Mouse (Mus musculus): ENCODE measurements around the gene Btbd19. TPM values are rescaled to one million over a fixed set of nuclear protein-coding genes. Genes with fewer than 3 reads are reported as not detected.

Gene Btbd19
- polyA plus RNA-seq, 2 experiments: 6.2 to 16.0 TPM

DNA sequence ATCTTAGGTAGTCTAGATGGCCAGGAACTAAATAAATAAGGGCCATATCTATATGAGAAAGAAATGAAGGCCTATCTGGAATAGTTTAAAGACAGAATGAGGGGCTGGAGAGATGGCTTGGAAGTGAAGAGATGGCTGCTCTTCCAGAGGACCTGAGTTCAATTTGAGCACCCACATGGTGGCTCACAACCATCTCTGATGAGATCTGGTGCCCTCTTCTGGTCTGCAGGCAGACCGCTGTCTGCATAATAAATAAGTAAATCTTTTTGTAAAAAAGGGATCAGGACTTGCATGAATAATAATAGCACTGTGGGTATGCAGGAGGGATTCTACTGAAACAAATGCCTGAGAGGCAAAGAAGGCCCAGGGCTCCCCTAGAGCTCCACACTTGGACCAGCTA lies 12.3 kb downstream of the Btbd19 start:
- Histone ChIP-seq H3K4me1 (ENCODE audit: control insufficient read depth, insufficient read depth, low read length) (no peaks in the 10 kb centered on the region), H3K27ac (replicated peaks; ENCODE audit: low read depth, low read length) (no peak overlapping the region), H3K9ac (ENCODE audit: low read depth, low read length, severe bottlenecking) (no peak overlapping the region), H3K4me3 (replicated peaks; ENCODE audit: low read length) (no peak overlapping the region), H3K27me3 (ENCODE audit: control insufficient read depth, insufficient read depth, low read length) (no peaks in the 10 kb centered on the region), H3K9me3 (ENCODE audit: control insufficient read depth, low read length) (no peaks in the 10 kb centered on the region), H3K36me3 (ENCODE audit: control insufficient read depth, insufficient read depth, low read length) (peaks cover 54% of the 10 kb centered on the region), H3K4me2 (replicated peaks; ENCODE audit: low read depth, low read length, severe bottlenecking) (no peak overlapping the region)
- 79% methylated on average over 1 of the region's 1 CpGs for WGBS
- no peak for TF ChIP-seq POLR2A (IDR thresholded peaks at IDR 0.05; ENCODE audit: borderline replicate concordance, extremely low read depth, insufficient read depth, insufficient read length)
- no peak for ATAC-seq (ENCODE audit: low FRiP score, low read depth)
- no peak for DNase-seq (ENCODE audit: low spot score)

DNA sequence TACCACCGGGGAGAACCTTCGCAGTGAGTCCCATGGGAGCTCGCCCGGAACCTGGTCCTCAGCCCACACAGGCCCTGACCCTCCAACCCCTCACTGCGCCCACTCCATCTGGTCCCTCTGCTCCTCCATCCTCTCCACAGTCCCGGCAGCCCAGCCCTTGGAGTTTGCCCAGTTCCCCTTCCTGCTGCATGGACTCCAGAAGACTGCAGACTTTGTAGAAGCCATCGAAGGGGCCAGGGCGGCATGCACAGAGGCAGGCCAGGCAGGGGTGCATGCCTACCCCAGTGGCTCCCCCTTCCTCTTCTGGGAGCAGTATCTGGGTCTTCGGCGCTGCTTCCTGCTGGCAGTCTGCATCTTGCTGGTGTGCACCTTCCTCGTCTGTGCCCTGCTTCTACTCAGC lies 14.5 kb downstream of the Btbd19 start:
- WGBS: 94% methylated on average over 10 of the region's 11 CpGs
- DNase-seq (ENCODE audit: low spot score) (no peak), ATAC-seq (ENCODE audit: low FRiP score, low read depth) (no peak)
- Histone ChIP-seq H3K27me3 (ENCODE audit: control insufficient read depth, insufficient read depth, low read length) (no peaks in the 10 kb centered on the region), H3K4me1 (ENCODE audit: control insufficient read depth, insufficient read depth, low read length) (no peaks in the 10 kb centered on the region), H3K9me3 (ENCODE audit: control insufficient read depth, low read length) (no peaks in the 10 kb centered on the region), H3K4me3 (replicated peaks; ENCODE audit: low read length) (no peak overlapping the region), H3K27ac (replicated peaks; ENCODE audit: low read depth, low read length) (no peak overlapping the region), H3K4me2 (replicated peaks; ENCODE audit: low read depth, low read length, severe bottlenecking) (no peak overlapping the region), H3K36me3 (ENCODE audit: control insufficient read depth, insufficient read depth, low read length) (peaks cover 56% of the 10 kb centered on the region), H3K9ac (ENCODE audit: low read depth, low read length, severe bottlenecking) (no peak overlapping the region)
- TF ChIP-seq POLR2A (IDR thresholded peaks at IDR 0.05; ENCODE audit: borderline replicate concordance, extremely low read depth, insufficient read depth, insufficient read length): no peak

- Histone ChIP-seq H3K27ac (replicated peaks; ENCODE audit: low read depth, low read length) (no peak overlapping the region), H3K36me3 (ENCODE audit: control insufficient read depth, insufficient read depth, low read length) (peaks cover 54% of the 10 kb centered on the region)
- 87% methylated on average over 13 of the region's 13 CpGs for WGBS
These were observed 15.3 kb downstream of the Btbd19 start for GRCm38 (mm10) chr4:117110249-117110648.

GRCm38 (mm10) chr4:117109330-117109729 lies 16.2 kb downstream of the Btbd19 start:
- TF ChIP-seq POLR2A (IDR thresholded peaks at IDR 0.05; ENCODE audit: borderline replicate concordance, extremely low read depth, insufficient read depth, insufficient read length): no peak
- 96% methylated on average over 22 of the region's 25 CpGs for WGBS
- DNase-seq (ENCODE audit: low spot score) (no peak), ATAC-seq (ENCODE audit: low FRiP score, low read depth) (no peak)
- no peaks in the 10 kb centered on the region for H3K9me3 ChIP-seq (ENCODE audit: control insufficient read depth, low read length)
- H3K4me2 ChIP-seq (replicated peaks; ENCODE audit: low read depth, low read length, severe bottlenecking): no peak overlapping the region
- no peak overlapping the region for H3K27ac ChIP-seq (replicated peaks; ENCODE audit: low read depth, low read length)
- no peaks in the 10 kb centered on the region for H3K27me3 ChIP-seq (ENCODE audit: control insufficient read depth, insufficient read depth, low read length)
- H3K4me1 ChIP-seq (ENCODE audit: control insufficient read depth, insufficient read depth, low read length): no peaks in the 10 kb centered on the region
- peaks cover 45% of the 10 kb centered on the region for H3K36me3 ChIP-seq (ENCODE audit: control insufficient read depth, insufficient read depth, low read length)
- no peak overlapping the region for H3K4me3 ChIP-seq (replicated peaks; ENCODE audit: low read length)
- no peak overlapping the region for H3K9ac ChIP-seq (ENCODE audit: low read depth, low read length, severe bottlenecking)

More at GRCm38 (mm10) chr4:117110249-117110648, 15.3 kb downstream of the Btbd19 start:
- ATAC-seq (ENCODE audit: low FRiP score, low read depth) (no peak), DNase-seq (ENCODE audit: low spot score) (no peak)
- H3K4me1 ChIP-seq (ENCODE audit: control insufficient read depth, insufficient read depth, low read length): no peaks in the 10 kb centered on the region
- no peak overlapping the region for H3K4me3 ChIP-seq (replicated peaks; ENCODE audit: low read length)
- no peak overlapping the region for H3K4me2 ChIP-seq (replicated peaks; ENCODE audit: low read depth, low read length, severe bottlenecking)
- H3K27me3 ChIP-seq (ENCODE audit: control insufficient read depth, insufficient read depth, low read length): no peaks in the 10 kb centered on the region
- no peak for TF ChIP-seq POLR2A (IDR thresholded peaks at IDR 0.05; ENCODE audit: borderline replicate concordance, extremely low read depth, insufficient read depth, insufficient read length)
- H3K9ac ChIP-seq (ENCODE audit: low read depth, low read length, severe bottlenecking): no peak overlapping the region
- no peaks in the 10 kb centered on the region for H3K9me3 ChIP-seq (ENCODE audit: control insufficient read depth, low read length)

DNA sequence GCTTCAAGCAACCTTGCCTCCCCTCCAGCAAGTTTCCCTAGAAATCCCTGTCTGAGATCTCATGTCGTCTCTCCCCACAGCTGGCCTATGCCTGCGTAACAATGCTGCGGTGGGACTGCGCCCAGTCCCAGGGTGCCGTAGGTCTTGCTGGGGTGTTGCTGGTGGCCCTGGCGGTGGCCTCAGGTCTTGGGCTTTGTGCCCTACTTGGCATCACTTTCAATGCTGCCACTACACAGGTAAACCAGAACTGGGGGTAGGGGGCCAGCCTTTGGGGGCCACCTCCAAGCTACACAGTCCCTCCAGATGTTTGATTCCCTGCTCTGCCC lies 17.0 kb downstream of the Btbd19 start:
- Histone ChIP-seq H3K9me3 (ENCODE audit: control insufficient read depth, low read length) (no peaks in the 10 kb centered on the region), H3K4me2 (replicated peaks; ENCODE audit: low read depth, low read length, severe bottlenecking) (no peak overlapping the region), H3K27ac (replicated peaks; ENCODE audit: low read depth, low read length) (no peak overlapping the region), H3K9ac (ENCODE audit: low read depth, low read length, severe bottlenecking) (no peak overlapping the region), H3K27me3 (ENCODE audit: control insufficient read depth, insufficient read depth, low read length) (no peaks in the 10 kb centered on the region), H3K4me3 (replicated peaks; ENCODE audit: low read length) (no peak overlapping the region), H3K36me3 (ENCODE audit: control insufficient read depth, insufficient read depth, low read length) (peaks cover 43% of the 10 kb centered on the region), H3K4me1 (ENCODE audit: control insufficient read depth, insufficient read depth, low read length) (no peaks in the 10 kb centered on the region)
- DNase-seq (ENCODE audit: low spot score) (no peak), ATAC-seq (ENCODE audit: low FRiP score, low read depth) (no peak)
- no peak for TF ChIP-seq POLR2A (IDR thresholded peaks at IDR 0.05; ENCODE audit: borderline replicate concordance, extremely low read depth, insufficient read depth, insufficient read length)
- whole genome bisulfite sequencing: 95% methylated on average over 6 of the region's 6 CpGs

Measured in limb, embryonic 14.5 days (tissue).